Mouse (Mus musculus) small intestine, adult 2 months (tissue): ENCODE measurements at regions not wholly inside any gene's neighbourhood (a gene's known extent, or its start where the extent isn't known, plus 50 kb on each side); places are given as distances from the start of the nearest gene placed in this dataset.

Experiments used
- CTCF ChIP-seq: fragments of 200-500 bp; IDR thresholded peaks from 2 replicates; pipeline ENCODE4 v1.5.1; 2012; ENCODE audit warnings: low read depth, mild to moderate bottlenecking, control low read depth, inconsistent platforms, low read length, moderate library complexity, mixed read lengths; ENCODE audit not compliant: insufficient replicate concordance, insufficient read length; ENCODE audit errors: extremely low read depth
- POLR2A ChIP-seq: fragments of 200-500 bp; IDR thresholded peaks from 2 replicates; pipeline ENCODE4 v1.6.1; 2012; ENCODE audit warnings: low read depth, mild to moderate bottlenecking, control low read depth, inconsistent platforms, low read length, moderate library complexity

DNA sequence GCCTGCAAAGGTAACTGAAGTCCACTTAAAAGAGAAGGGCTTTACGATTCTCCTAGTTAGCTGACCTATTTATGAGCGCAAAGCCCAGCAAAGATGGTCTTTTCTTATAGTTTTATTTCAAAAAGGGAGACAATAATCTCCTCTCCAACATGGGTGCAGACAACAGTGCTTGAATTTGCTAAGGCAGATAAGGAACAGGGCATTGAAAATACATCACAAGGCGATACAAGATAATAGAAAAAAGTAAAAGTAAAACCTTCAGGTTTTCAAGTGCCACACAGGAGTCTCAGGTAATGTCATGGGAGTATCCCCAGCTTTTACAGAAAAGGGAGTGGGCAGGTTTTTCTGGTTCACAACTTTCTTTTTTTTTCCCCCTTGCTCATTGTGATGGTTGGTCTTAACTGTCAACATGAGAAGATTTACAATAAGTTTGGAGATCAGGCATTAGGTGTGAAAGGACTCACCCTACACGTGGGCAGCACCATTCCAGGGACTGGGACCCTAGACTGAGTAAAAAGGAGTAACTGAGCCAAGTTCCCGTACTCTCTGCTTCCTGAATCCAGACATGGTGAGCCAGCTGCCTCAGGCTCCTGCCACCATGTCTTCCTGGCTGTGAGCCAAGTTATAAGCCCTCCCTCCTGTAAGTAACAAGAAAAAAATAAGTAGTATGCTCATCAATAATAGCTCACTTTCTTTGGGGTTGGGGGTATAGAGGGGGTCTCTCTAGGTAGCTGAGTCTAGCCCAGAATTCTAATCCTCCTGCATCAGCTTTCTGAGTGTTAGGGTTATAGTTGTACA is 78.1 kb upstream of the Serbp1 start:
- TF ChIP-seq CTCF (no peak), POLR2A (no peak)
